Mouse (Mus musculus): Measurements from ENCODE around the gene 1700102P08Rik. TPM values are rescaled to one million over a fixed set of nuclear protein-coding genes. Genes with fewer than 3 reads are reported as not detected.

Gene 1700102P08Rik
- polyA plus RNA-seq (2012; rRNA removed), result 0.26 and 0.44 TPM in 2 replicates

GRCm38 (mm10) chr9:108392676-108393075 is at the start of gene 1700102P08Rik:
TSS of gene 1700102P08Rik (plus strand) at chr9:108392805.

GRCm38 (mm10) chr9:108347540-108348289 is 44.9 kb upstream of the 1700102P08Rik start, which contains the start of gene Usp4:
TSS of gene Usp4 (plus strand) at chr9:108347853.

GRCm38 (mm10) chr9:108428384-108428783 is 35.8 kb downstream of the 1700102P08Rik start, which contains the start of gene Ccdc36:
TSS of gene Ccdc36 (minus strand) at chr9:108428484.

GRCm38 (mm10) chr9:108436182-108436581 is 43.6 kb downstream of the 1700102P08Rik start, which contains the start of gene BC048562:
TSS of gene BC048562 (plus strand) at chr9:108436482.

Other genes starting within 250 kb of the 1700102P08Rik start
- 0.46 and 0.60 TPM in 2 replicates for gene Bsn, start 202.4 kb upstream of the 1700102P08Rik start, polyA plus RNA-seq (2012; rRNA removed)
- 8.4 and 9.0 TPM in 2 replicates for gene Dag1, start 128.8 kb upstream of the 1700102P08Rik start, polyA plus RNA-seq (2012; rRNA removed)
- gene Nicn1, start 102.4 kb upstream of the 1700102P08Rik start, polyA plus RNA-seq (2012; rRNA removed), result 5.9 and 6.0 TPM in 2 replicates
- 10.6 and 10.9 TPM in 2 replicates for gene Amt, start 96.0 kb upstream of the 1700102P08Rik start, polyA plus RNA-seq (2012; rRNA removed)
- 74.7 and 78.0 TPM in 2 replicates for gene Rhoa, start 86.7 kb upstream of the 1700102P08Rik start, polyA plus RNA-seq (2012; rRNA removed)
- gene Tcta, start 86.6 kb upstream of the 1700102P08Rik start, polyA plus RNA-seq (2012; rRNA removed), result 13.6 and 14.8 TPM in 2 replicates
- gene Gpx1, start 53.9 kb upstream of the 1700102P08Rik start, polyA plus RNA-seq (2012; rRNA removed), result 1,940 and 2,086 TPM in 2 replicates
- gene Usp4, start 45.0 kb upstream of the 1700102P08Rik start, polyA plus RNA-seq (2012; rRNA removed), result 27.8 and 30.7 TPM in 2 replicates
- 0.06 and 0.08 TPM in 2 replicates for gene Ccdc36, start 35.7 kb downstream of the 1700102P08Rik start, polyA plus RNA-seq (2012; rRNA removed)
- gene BC048562, start 43.7 kb downstream of the 1700102P08Rik start, polyA plus RNA-seq (2012; rRNA removed), result not detected in 2 replicates
- 9.5 TPM in 2 replicates for gene Ccdc71, start 67.7 kb downstream of the 1700102P08Rik start, polyA plus RNA-seq (2012; rRNA removed)
- 18.4 and 25.3 TPM in 2 replicates for gene Klhdc8b, start 68.8 kb downstream of the 1700102P08Rik start, polyA plus RNA-seq (2012; rRNA removed)
- gene Lamb2, start 86.9 kb downstream of the 1700102P08Rik start, polyA plus RNA-seq (2012; rRNA removed), result 9.6 and 10.7 TPM in 2 replicates
- gene Usp19, start 97.8 kb downstream of the 1700102P08Rik start, polyA plus RNA-seq (2012; rRNA removed), result 32.7 and 42.1 TPM in 2 replicates
- 68.5 and 88.3 TPM in 2 replicates for gene Qars, start 114.9 kb downstream of the 1700102P08Rik start, polyA plus RNA-seq (2012; rRNA removed)
- 32.6 and 35.7 TPM in 2 replicates for gene Qrich1, start 124.0 kb downstream of the 1700102P08Rik start, polyA plus RNA-seq (2012; rRNA removed)
- 65.6 and 75.3 TPM in 2 replicates for gene Impdh2, start 167.5 kb downstream of the 1700102P08Rik start, polyA plus RNA-seq (2012; rRNA removed)
- gene Ndufaf3, start 174.6 kb downstream of the 1700102P08Rik start, polyA plus RNA-seq (2012; rRNA removed), result 9.6 and 9.7 TPM in 2 replicates
- 39.3 and 41.8 TPM in 2 replicates for gene Dalrd3, start 177.1 kb downstream of the 1700102P08Rik start, polyA plus RNA-seq (2012; rRNA removed)
- gene Wdr6, start 185.9 kb downstream of the 1700102P08Rik start, polyA plus RNA-seq (2012; rRNA removed), result 6.5 and 7.2 TPM in 2 replicates
- gene P4htm, start 204.9 kb downstream of the 1700102P08Rik start, polyA plus RNA-seq (2012; rRNA removed), result 0.40 and 0.41 TPM in 2 replicates